Mouse (Mus musculus): ENCODE measurements around the gene Gstt1. TPM values are rescaled to one million over a fixed set of nuclear protein-coding genes. Genes with fewer than 3 reads are reported as not detected.

Gstt1 gene
- total and polyA plus RNA-seq, 3 experiments = 1.3 to 3.8 TPM; not detected in 1

DNA sequence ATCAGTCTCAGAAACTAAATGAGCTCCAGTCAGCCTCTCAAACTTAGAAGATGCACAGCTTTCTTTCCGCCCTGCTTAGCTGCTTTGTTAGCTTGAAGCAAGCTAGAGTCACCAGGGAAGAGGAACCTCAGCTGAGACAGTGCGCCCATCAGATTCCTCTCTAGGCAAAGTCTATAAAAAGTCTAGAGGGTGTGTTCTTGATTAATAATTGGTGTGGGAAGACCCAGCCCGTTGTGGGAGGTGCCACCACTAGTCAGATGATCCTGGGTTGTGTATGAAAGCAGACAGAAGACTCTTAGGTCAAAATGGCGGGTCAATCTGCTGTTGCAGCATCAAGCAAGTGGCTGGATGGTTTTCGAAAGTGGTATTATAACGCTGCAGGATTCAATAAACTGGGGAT is 31.5 kb downstream of the Gstt1 start (continued):
- TF ChIP-seq JUND (IDR thresholded peaks at IDR 0.05; ENCODE audit: low read depth, low read length) (no peak), KAT2A (conservative IDR thresholded peaks at IDR 0.05; ENCODE audit: low read depth, low read length) (no peak), ELF1 (IDR thresholded peaks at IDR 0.05; ENCODE audit: low read depth, low read length) (no peak), POLR2AphosphoS5 (IDR thresholded peaks at IDR 0.05; ENCODE audit: borderline replicate concordance, low read depth, low read length) (no peak), EP300 (IDR thresholded peaks at IDR 0.05; ENCODE audit: low read depth in 1 of 2, low read length in 2 of 2) (no peak), UBTF (IDR thresholded peaks at IDR 0.05; ENCODE audit: borderline replicate concordance, insufficient read depth, low read depth, low read length) (no peak), ZMIZ1 (IDR thresholded peaks at IDR 0.05; ENCODE audit: low read depth, low read length) (no peak), POLR2AphosphoS2 (IDR thresholded peaks at IDR 0.05; ENCODE audit: low read length) (peak; percentile 59; the same call in 1 of the 2 replicates), CTCF (IDR thresholded peaks at IDR 0.05 in 2 of 3, conservative IDR thresholded peaks at IDR 0.05 in 1 of 3; ENCODE audit: control insufficient read depth in 1 of 3, insufficient read depth in 1 of 3, low read depth in 2 of 3, low read length in 3 of 3, poor library complexity in 1 of 3, severe bottlenecking in 1 of 3) (no peak), TCF12 (IDR thresholded peaks at IDR 0.05; ENCODE audit: low read depth, low read length) (peak; percentile 15; the same call in 1 of the 2 replicates), ETS1 (IDR thresholded peaks at IDR 0.05; ENCODE audit: low read depth, low read length) (peak; percentile 65), MYC (IDR thresholded peaks at IDR 0.05; ENCODE audit: low read depth, low read length) (no peak), CHD2 (IDR thresholded peaks at IDR 0.05; ENCODE audit: low read length) (no peak), ZNF384 (IDR thresholded peaks at IDR 0.05; ENCODE audit: low read depth, low read length) (peak; percentile 26; the same call in 1 of the 2 replicates), MXI1 (IDR thresholded peaks at IDR 0.05; ENCODE audit: low read depth, low read length) (peak; percentile 50), NELFE (IDR thresholded peaks at IDR 0.05; ENCODE audit: low read depth, low read length) (no peak; the same call in 1 of the 2 replicates), RCOR1 (IDR thresholded peaks at IDR 0.05; ENCODE audit: low read depth, low read length) (0 out of 2 replicates have a peak, but pooled peaks have one; percentile 15), ZC3H11A (IDR thresholded peaks at IDR 0.05; ENCODE audit: low read depth, low read length) (no peak), POLR2A (IDR thresholded peaks at IDR 0.05; ENCODE audit: control insufficient read depth in 1 of 2, insufficient read depth in 1 of 2, low read depth in 1 of 2, low read length in 2 of 2, poor library complexity in 1 of 2) (0 out of 4 replicates have a peak, but pooled peaks of 1 of the 2 experiments have one; percentile 23)

DNA sequence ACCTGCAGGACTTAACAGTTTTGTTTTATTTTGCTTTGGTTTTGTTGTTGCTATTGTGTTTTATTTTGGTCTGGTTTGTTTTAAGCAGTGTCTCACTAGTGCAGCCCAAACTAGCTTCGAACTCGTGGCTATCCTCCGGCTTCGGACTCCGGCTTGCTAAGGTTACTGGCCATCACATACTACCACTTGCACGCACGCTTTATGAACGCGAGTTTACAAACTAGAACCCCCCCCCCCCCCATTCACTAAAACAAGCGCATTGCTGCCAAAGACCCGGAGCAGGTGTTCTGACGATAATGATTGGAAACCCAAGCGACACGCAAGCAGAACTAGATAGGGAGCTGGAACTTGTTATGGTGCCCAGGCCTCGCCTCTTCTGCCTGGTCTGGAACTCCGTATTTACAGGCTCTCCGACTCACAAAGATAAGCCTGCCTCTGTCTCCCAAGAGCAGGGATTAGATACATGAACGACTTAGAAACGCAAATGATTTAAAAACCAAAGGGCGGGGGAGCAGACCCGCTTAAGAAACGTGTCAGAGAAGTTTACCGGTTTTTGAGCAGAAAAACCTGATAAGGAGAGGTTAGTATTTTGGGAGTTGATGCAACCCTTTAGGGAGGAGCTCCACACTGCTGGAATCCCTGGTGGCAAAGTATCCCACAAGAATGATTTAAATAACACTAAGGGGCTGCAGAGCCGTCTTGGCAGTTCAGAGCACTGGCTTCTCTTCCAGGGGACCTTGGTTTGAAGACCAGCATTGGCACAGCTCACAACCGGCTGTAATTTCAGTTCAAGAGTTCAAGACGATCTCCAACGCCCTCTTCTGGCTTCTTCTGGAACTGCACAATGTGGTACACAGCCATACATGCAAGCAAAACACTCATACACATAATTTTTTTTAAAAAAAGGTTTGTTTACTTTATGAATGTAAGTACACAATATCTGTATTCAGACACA is 33.6 kb downstream of the Gstt1 start:
- H3K9me3 ChIP-seq (replicated peaks; ENCODE audit: insufficient read depth, low read length) = no peaks in the 10 kb centered on the region
- peak overlapping the region; percentile 94 for H3K27ac ChIP-seq (ENCODE audit: control insufficient read depth, low read depth, low read length)
- DNase-seq (ENCODE audit: low read depth, low spot score) = peak; percentile 96
- H3K36me3 ChIP-seq (ENCODE audit: control insufficient read depth in 1 of 2, insufficient read depth in 2 of 2, low read length in 2 of 2) = peaks cover 0 to 21% of the 10 kb centered on the region in 2 experiments
- peaks cover 8 to 25% of the 10 kb centered on the region in 2 experiments; a peak in 3 of 4 replicates for H3K4me1 ChIP-seq (ENCODE audit: control insufficient read depth in 1 of 2, insufficient read depth in 2 of 2, low read length in 2 of 2)
- H3K9ac ChIP-seq (ENCODE audit: control insufficient read depth, low read depth, low read length, poor library complexity, severe bottlenecking) = peak overlapping the region; percentile 88
- H3K79me2 ChIP-seq (ENCODE audit: control insufficient read depth, insufficient read depth, low read length, poor library complexity) = peaks cover 26% of the 10 kb centered on the region
- no peaks in the 10 kb centered on the region for H3K27me3 ChIP-seq (ENCODE audit: control insufficient read depth in 1 of 2, insufficient read depth in 2 of 2, low read length in 2 of 2)
- H3K4me3 ChIP-seq (ENCODE audit: control insufficient read depth in 1 of 2, insufficient read depth in 1 of 2, low read depth in 2 of 2, low read length in 2 of 2) = peak overlapping the region; percentile 71 to 93
- TF ChIP-seq JUND (IDR thresholded peaks at IDR 0.05; ENCODE audit: low read depth, low read length) (no peak), ZC3H11A (IDR thresholded peaks at IDR 0.05; ENCODE audit: low read depth, low read length) (peak; percentile 48), TBP (IDR thresholded peaks at IDR 0.05; ENCODE audit: low read depth, low read length) (peak; percentile 72), MYC (IDR thresholded peaks at IDR 0.05; ENCODE audit: low read depth, low read length) (no peak), MAX (IDR thresholded peaks at IDR 0.05; ENCODE audit: low read length) (no peak), TAL1 (IDR thresholded peaks at IDR 0.05; ENCODE audit: low read length) (peak; percentile 37; the same call in 1 of the 2 replicates), NRF1 (IDR thresholded peaks at IDR 0.05; ENCODE audit: insufficient read depth, low read depth, low read length, poor library complexity, severe bottlenecking) (no peak), GABPA (IDR thresholded peaks at IDR 0.05; ENCODE audit: low read depth, low read length) (no peak), E2F4 (IDR thresholded peaks at IDR 0.05; ENCODE audit: borderline replicate concordance, low read depth, low read length) (no peak), POLR2AphosphoS2 (IDR thresholded peaks at IDR 0.05; ENCODE audit: low read length) (no peak), ZKSCAN1 (IDR thresholded peaks at IDR 0.05; ENCODE audit: low read depth, low read length) (no peak), ELF1 (IDR thresholded peaks at IDR 0.05; ENCODE audit: low read depth, low read length) (no peak), MAFK (IDR thresholded peaks at IDR 0.05; ENCODE audit: borderline replicate concordance, low read depth, low read length) (no peak), CTCF (IDR thresholded peaks at IDR 0.05 in 2 of 3, conservative IDR thresholded peaks at IDR 0.05 in 1 of 3; ENCODE audit: control insufficient read depth in 1 of 3, insufficient read depth in 1 of 3, low read depth in 2 of 3, low read length in 3 of 3, poor library complexity in 1 of 3, severe bottlenecking in 1 of 3) (peak; percentile 60 to 78 (median 76)), ETS1 (IDR thresholded peaks at IDR 0.05; ENCODE audit: low read depth, low read length) (peak; percentile 37; the same call in 1 of the 2 replicates), SIN3A (IDR thresholded peaks at IDR 0.05; ENCODE audit: low read length) (peak; percentile 41; the same call in 1 of the 2 replicates), GATA1 (IDR thresholded peaks at IDR 0.05; ENCODE audit: low read depth, low read length) (0 out of 2 replicates have a peak, but pooled peaks have one; percentile 9), POLR2AphosphoS5 (IDR thresholded peaks at IDR 0.05; ENCODE audit: borderline replicate concordance, low read depth, low read length) (no peak), USF1 (IDR thresholded peaks at IDR 0.05; ENCODE audit: low read depth, low read length) (no peak), CHD1 (IDR thresholded peaks at IDR 0.05; ENCODE audit: low read depth, low read length) (peak; percentile 76; the same call in 1 of the 2 replicates)

Measured in MEL (cell line).